Mouse (Mus musculus): ENCODE data around the gene Stim1.

GRCm38 (mm10) chr7:102389082-102389481, 121.5 kb downstream of the Stim1 start:
- no peak for TF ChIP-seq POLR2A (IDR thresholded peaks at IDR 0.05; ENCODE audit: extremely low read depth, insufficient read depth, low read length)
- no peak for TF ChIP-seq CTCF (IDR thresholded peaks at IDR 0.05; ENCODE audit: low read depth, low read length)
